Mouse (Mus musculus) intestine, embryonic 15.5 days (tissue): ENCODE measurements around the gene Dse. TPM values are rescaled to one million over a fixed set of nuclear protein-coding genes. Genes with fewer than 3 reads are reported as not detected.

Experiments
- ATAC-seq: fragments of 200-750 bp; cut with Nextera tagmentation; 2 replicates; pipeline ENCODE4 v1.8.0; 2017; ENCODE audit warnings: moderate TSS enrichment, moderate library complexity
- H3K27ac ChIP-seq: fragments of 300-500 bp; sonication (generic); 2 replicates; pipeline ENCODE4 v1.5.1; 2015; ENCODE audit warnings: mild to moderate bottlenecking, inconsistent platforms
- H3K27me3 ChIP-seq: fragments of 300-500 bp; sonication (generic); replicated peaks from 2 replicates; pipeline ENCODE4 v1.6.1; 2015; ENCODE audit warnings: inconsistent platforms
- H3K36me3 ChIP-seq: fragments of 300-500 bp; sonication (generic); 2 replicates; pipeline ENCODE4 v1.6.1; 2015; ENCODE audit warnings: inconsistent platforms
- H3K4me1 ChIP-seq: fragments of 300-500 bp; sonication (generic); replicated peaks from 2 replicates; pipeline ENCODE4 v1.6.1; 2015; ENCODE audit warnings: inconsistent platforms
- H3K4me2 ChIP-seq: fragments of 300-500 bp; sonication (generic); replicated peaks from 2 replicates; pipeline ENCODE4 v1.6.1; 2015; ENCODE audit warnings: mild to moderate bottlenecking, inconsistent platforms
- H3K4me3 ChIP-seq: fragments of 300-500 bp; sonication (generic); replicated peaks from 2 replicates; pipeline ENCODE4 v1.5.1; 2015; ENCODE audit warnings: inconsistent platforms
- H3K9ac ChIP-seq: fragments of 300-500 bp; sonication (generic); 2 replicates; pipeline ENCODE4 v1.6.1; 2015; ENCODE audit warnings: inconsistent platforms
- H3K9me3 ChIP-seq: fragments of 300-500 bp; sonication (generic); 2 replicates; pipeline ENCODE4 v1.6.1; 2016; ENCODE audit warnings: inconsistent platforms
- WGBS: fragments of 180-500 bp; shearing (Covaris S2); methylation state at CpG from one replicate; pipeline ENCODE4 v1.1.7; 2015; 5-methylcytosine and 5-hydroxymethylcytosine counted together
- polyA plus RNA-seq: library from polyadenylated mRNA; unstranded; fragments of >200 nt; fragmentation: Nextera tagmentation; extraction: Ambion mirVana; gene quantifications from 2 replicates; pipeline ENCODE4 v1.2.1, GENCODE M21; 2015

Dse gene
- polyA plus RNA-seq, 1 experiment from 2014 or later = 18.3 TPM

DNA sequence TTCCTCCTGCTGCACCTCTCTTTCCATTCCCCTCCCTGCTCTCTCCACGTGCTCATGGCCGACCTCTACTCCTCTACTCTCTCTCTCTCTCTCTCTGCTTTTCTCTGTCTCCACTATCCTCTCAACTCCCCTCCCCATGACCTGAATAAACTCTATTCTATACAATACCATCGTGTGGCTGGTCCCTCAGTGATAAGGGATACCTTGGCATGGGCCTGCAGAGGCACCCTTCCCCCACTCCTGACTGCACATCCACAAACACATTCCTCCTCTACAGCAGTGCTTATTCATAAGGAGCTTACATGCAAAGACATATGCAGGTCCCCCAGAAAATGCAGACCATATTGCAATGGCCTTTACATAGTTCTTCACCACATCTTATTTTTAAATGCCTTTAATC, 16.1 kb upstream of the Dse start:
- H3K9me3 ChIP-seq = no peaks in the 10 kb centered on the region
- no peak for ATAC-seq
- no peaks in the 10 kb centered on the region for H3K36me3 ChIP-seq
- H3K9ac ChIP-seq = no peak overlapping the region
- WGBS = 51% methylated on average over 3 of the region's 3 CpGs
- no peak overlapping the region for H3K27ac ChIP-seq
- no peak overlapping the region for H3K4me3 ChIP-seq
- no peaks in the 10 kb centered on the region for H3K27me3 ChIP-seq
- no peak overlapping the region for H3K4me2 ChIP-seq
- 0 out of 2 replicates have a peak, but pooled peaks cover 3% of the 10 kb centered on the region for H3K4me1 ChIP-seq

DNA sequence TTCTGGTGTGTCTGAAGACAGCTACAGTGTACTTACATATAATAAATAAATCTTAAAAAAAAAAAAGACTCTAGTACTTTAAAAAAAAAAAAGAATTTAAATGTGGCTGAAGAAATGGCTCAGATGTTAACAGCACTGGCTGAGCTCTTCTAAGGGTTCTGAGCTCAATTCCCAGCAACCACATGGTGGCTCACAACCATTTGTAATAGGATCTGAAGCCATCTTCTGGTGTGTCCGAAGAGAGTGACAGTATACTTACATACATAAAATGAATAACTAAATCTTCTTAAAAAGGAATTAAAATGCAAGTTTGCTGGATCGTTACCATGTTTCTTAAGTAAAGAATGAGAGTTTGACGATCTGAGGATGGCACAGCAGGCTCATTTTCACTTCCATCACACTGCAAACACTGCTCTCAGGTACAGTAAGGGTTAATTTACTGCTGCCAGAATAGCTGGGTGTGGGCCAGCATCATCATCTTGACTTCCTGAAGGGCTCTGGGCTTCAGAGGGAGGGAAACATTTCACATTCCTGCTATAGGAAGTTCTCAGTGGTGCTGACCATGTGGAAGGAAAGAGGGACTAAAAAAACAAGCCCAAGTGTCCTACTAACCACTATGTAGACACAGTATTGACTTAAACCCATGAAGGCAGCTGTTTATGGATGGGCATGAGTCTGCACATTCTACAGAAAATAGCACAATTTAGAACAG, 14.6 kb upstream of the Dse start:
- no peak overlapping the region for H3K27ac ChIP-seq
- no peaks in the 10 kb centered on the region for H3K9me3 ChIP-seq
- H3K4me1 ChIP-seq = 0 out of 2 replicates have a peak, but pooled peaks cover 3% of the 10 kb centered on the region
- no peak overlapping the region for H3K4me3 ChIP-seq
- no peaks in the 10 kb centered on the region for H3K27me3 ChIP-seq
- no peak overlapping the region for H3K4me2 ChIP-seq
- ATAC-seq = peak; percentile 15; the same call in 1 of the 2 replicates
- no peaks in the 10 kb centered on the region for H3K36me3 ChIP-seq
- 58% methylated on average over 3 of the region's 3 CpGs for WGBS
- H3K9ac ChIP-seq = no peak overlapping the region

DNA sequence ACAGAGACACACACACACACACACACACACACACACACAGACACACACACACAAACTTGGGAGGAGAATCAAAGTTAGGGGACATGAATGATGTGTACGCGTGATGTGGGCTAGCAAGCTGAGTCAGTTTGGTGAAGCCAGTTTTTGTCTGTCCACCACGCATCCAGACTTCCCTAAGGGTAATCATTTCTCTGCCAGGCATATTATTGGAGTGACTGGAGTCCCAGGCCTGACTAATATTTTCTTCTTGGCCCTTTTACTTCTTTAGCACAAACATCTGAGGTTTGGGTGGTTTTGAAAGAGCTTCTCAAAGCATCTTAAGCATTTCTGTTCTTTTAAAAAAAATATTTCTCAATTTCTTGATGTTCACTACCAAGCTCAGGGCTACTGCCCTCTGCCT, 10.7 kb upstream of the Dse start:
- no peak overlapping the region for H3K9ac ChIP-seq
- no peaks in the 10 kb centered on the region for H3K9me3 ChIP-seq
- ATAC-seq = no peak
- WGBS = 86% methylated on average over 3 of the region's 3 CpGs
- no peaks in the 10 kb centered on the region for H3K36me3 ChIP-seq
- no peak overlapping the region for H3K27ac ChIP-seq
- no peak overlapping the region for H3K4me3 ChIP-seq
- 0 out of 2 replicates have a peak, but pooled peaks cover 3% of the 10 kb centered on the region for H3K4me1 ChIP-seq
- H3K4me2 ChIP-seq = no peak overlapping the region
- no peaks in the 10 kb centered on the region for H3K27me3 ChIP-seq

DNA sequence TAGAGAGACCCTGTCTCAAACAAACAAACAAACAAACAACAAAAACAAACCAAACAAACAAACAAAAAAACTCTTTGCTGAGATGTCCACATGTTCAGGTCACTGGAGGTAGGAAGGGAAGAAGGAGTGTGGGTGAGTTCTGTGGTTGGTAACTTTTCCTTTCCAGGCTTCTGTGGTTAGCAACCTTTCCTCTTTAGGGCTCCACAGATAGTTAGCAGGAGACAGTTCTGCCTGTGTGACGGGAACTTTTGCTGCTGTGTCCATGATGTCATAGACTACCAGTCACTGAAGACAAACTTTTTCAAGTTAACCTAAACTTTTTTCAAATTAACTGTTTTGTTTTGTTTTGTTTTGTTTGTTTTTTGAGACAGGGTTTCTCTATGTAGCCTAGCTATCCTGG, 8.2 kb upstream of the Dse start:
- Histone ChIP-seq H3K4me3 (no peak overlapping the region), H3K27ac (no peak overlapping the region), H3K4me2 (no peak overlapping the region), H3K4me1 (no peaks in the 10 kb centered on the region), H3K36me3 (no peaks in the 10 kb centered on the region), H3K27me3 (no peaks in the 10 kb centered on the region), H3K9ac (no peak overlapping the region), H3K9me3 (no peaks in the 10 kb centered on the region)
- no peak for ATAC-seq
- 74% methylated on average over 1 of the region's 1 CpGs for WGBS

DNA sequence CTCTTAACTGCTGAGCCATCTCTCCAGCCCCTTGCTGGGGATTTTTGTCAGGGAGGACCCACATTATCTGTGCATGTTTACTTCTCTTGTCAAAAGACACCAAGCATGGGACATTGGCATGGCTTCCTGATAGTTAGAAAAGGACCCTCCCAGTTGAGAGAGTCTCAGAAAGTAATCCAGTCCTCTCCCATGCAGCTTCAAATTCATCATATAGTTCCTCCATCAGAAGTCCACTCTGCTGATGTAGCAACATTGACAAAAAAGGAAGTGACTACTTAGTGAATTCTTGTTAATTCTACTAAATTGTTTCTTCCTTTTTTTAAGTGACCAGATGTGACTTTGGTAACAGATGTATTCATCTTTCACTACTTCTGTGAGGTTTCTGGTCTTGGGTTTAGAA, 2.4 kb upstream of the Dse start:
- no peak overlapping the region for H3K4me2 ChIP-seq
- H3K9ac ChIP-seq = no peak overlapping the region
- H3K27me3 ChIP-seq = no peaks in the 10 kb centered on the region
- no peak overlapping the region for H3K4me3 ChIP-seq
- H3K36me3 ChIP-seq = no peaks in the 10 kb centered on the region
- peaks cover 3% of the 10 kb centered on the region; the same call in 1 of the 2 replicates for H3K4me1 ChIP-seq
- no peaks in the 10 kb centered on the region for H3K9me3 ChIP-seq
- no peak for ATAC-seq
- no peak overlapping the region for H3K27ac ChIP-seq

DNA sequence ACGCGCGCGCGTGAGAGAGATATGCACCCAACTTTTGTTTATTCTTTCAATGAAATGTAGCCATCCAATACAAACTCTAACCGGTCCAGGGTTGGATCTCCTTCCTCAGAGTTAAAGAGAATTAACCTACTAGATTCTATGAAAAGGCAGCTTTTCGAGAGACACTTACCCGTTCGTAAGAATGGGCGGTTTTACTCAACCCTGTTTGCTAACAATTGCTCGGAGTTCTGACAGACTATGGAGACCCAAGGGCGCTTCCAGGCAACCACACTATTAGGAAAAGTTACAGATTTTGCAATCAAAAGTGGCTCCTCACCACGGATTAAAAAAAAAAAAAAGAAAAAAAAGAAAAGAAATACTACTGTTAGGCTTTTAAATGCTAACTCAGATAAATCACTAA, 516 bp upstream of the Dse start:
- Histone ChIP-seq H3K9me3 (no peaks in the 10 kb centered on the region), H3K4me3 (peak overlapping the region; percentile 78), H3K27me3 (no peaks in the 10 kb centered on the region), H3K27ac (peak overlapping the region; percentile 93; the same call in 1 of the 2 replicates), H3K36me3 (no peaks in the 10 kb centered on the region), H3K4me1 (peaks cover 3% of the 10 kb centered on the region; the same call in 1 of the 2 replicates), H3K4me2 (peak overlapping the region; percentile 88), H3K9ac (peak overlapping the region; percentile 78; the same call in 1 of the 2 replicates)
- ATAC-seq = no peak
- 14% methylated on average over 13 of the region's 13 CpGs for WGBS

DNA sequence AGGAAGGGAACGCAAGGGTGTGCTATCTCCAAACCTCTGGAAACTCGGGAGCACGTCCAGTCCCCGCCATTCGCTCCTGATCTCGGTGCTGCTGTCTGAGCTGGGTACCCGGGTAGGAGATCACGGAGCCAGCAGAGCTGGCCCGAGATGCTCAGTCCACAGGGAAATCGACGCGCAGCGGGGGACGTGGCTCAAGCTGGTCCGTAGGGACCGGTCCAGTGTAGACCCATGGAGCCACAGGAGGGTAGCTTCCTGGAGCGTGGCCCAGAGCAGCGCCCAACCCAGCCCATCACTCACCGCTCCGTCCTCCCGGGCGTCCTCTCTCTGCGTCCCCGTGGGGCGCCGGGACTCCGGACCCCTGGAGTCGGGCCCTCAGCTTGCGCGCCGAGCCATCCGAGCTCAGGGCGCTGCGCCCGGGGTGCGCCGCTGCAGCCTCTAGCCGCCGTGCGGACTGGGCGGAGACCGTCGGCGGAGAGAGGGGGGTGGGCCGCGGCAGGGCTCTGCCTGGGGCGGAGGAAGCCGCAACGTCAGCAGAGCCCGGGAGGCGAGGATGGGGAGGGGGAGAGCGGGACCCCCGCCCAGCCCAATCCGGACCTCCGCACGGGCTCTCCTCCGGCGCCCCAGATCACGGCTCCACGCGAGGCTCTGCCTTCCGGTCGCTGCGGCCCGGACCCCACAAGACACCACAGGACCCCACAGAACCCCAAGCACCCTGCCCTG, 572 bp downstream of the Dse start:
- Histone ChIP-seq H3K9me3 (no peaks in the 10 kb centered on the region), H3K4me3 (peak overlapping the region; percentile 78), H3K9ac (peak overlapping the region; percentile 78), H3K36me3 (no peaks in the 10 kb centered on the region), H3K4me2 (peak overlapping the region; percentile 88), H3K4me1 (peaks cover 6% of the 10 kb centered on the region; the same call in 1 of the 2 replicates), H3K27me3 (no peaks in the 10 kb centered on the region), H3K27ac (peak overlapping the region; percentile 93)
- WGBS = under 1% methylated on average over 52 of the region's 65 CpGs
- peak; percentile 97 for ATAC-seq

DNA sequence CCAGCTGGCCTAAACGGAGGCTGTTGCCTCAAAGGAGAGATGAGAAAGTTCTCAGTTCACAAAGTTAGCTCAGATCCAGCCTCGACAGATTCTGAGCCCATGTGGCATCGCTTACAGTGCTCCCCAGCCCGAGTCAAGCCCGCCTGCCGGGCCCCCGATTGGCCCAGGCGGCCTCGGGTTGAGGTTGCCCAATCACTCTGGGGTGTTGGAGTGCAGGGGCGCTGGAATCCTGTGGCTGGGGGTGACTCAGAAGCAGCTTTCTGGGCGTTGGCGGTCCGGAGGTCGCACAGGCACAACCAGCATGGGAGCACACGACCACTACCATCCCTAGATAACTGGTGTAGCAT, 1.1 kb downstream of the Dse start:
- no peak; the same call in 1 of the 2 replicates for ATAC-seq
- Histone ChIP-seq H3K4me3 (peak overlapping the region; percentile 78), H3K27me3 (no peaks in the 10 kb centered on the region), H3K4me2 (peak overlapping the region; percentile 88), H3K9ac (peak overlapping the region; percentile 78), H3K4me1 (peaks cover 6% of the 10 kb centered on the region; the same call in 1 of the 2 replicates), H3K27ac (peak overlapping the region; percentile 93), H3K9me3 (no peaks in the 10 kb centered on the region), H3K36me3 (no peaks in the 10 kb centered on the region)
- 2% methylated on average over 15 of the region's 15 CpGs for WGBS

DNA sequence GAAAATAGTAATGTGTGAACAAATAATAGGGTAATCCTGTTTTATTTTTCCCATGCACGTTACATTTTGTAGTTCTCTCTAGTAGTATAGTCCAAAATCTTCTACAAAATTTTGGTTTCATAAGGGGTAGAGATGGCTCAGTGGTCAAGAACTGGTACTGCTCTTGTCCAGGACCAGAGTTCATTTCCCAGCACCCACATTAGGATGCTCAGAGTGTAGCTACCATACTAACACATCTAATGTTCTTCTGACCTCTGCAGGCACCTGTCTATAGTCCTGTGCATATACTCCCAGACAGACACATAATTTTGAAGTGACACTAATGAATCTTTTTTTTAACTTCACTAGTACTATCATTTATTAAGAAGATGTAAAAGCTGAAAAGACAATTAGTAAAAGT, 1.7 kb downstream of the Dse start:
- no peak overlapping the region for H3K9ac ChIP-seq
- H3K4me3 ChIP-seq = no peak overlapping the region
- 0 out of 2 replicates have a peak overlapping the region, but pooled peaks have one; percentile 88 for H3K4me2 ChIP-seq
- H3K27ac ChIP-seq = no peak overlapping the region
- H3K36me3 ChIP-seq = no peaks in the 10 kb centered on the region
- WGBS = 94% methylated on average over 1 of the region's 1 CpGs
- H3K27me3 ChIP-seq = no peaks in the 10 kb centered on the region
- no peak for ATAC-seq
- peaks cover 6% of the 10 kb centered on the region; the same call in 1 of the 2 replicates for H3K4me1 ChIP-seq
- H3K9me3 ChIP-seq = no peaks in the 10 kb centered on the region

DNA sequence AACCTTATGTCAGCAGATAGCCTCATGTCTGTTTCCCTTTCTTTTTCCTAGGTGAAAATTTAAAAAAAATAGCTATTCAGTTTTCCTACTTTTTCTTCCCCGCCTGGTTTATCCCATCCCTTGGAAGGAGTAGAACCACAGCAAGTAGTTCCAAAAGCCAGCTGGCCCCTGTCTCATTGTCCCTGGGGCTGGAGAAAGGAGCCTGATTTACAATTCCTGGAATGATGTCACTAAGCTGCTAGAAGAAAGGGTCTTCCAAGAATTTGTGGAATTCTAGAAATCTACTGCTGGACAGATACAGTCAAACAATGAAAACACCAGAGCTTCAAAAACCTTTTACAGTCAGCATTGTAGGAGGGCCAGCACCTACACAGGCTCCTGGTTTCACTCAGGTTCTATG, 6.8 kb downstream of the Dse start:
- no peak overlapping the region for H3K27ac ChIP-seq
- H3K4me1 ChIP-seq = peaks cover 8% of the 10 kb centered on the region
- WGBS = 70% methylated on average over 1 of the region's 1 CpGs
- H3K9me3 ChIP-seq = no peaks in the 10 kb centered on the region
- no peak for ATAC-seq
- H3K27me3 ChIP-seq = no peaks in the 10 kb centered on the region
- H3K9ac ChIP-seq = no peak overlapping the region
- H3K36me3 ChIP-seq = no peaks in the 10 kb centered on the region
- H3K4me3 ChIP-seq = no peak overlapping the region
- no peak overlapping the region for H3K4me2 ChIP-seq

DNA sequence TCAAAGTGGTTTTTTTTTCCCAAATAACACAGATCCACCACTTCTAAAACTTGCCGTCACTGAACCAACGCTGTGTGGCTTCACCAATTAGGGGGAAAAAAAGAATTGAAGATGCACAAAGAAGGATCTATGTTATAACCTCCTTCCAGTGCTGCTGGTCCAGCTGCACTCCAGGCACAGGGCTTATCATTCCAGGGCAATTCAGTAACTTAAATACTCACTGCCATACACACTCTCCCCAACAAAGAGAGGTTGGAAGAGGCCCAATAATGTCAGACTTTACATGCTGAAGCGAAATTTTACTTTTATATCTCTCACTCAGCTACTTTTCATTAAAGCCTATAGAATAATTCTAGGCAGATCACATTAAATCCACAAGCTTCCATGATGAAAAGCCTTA, 8.9 kb downstream of the Dse start:
- Histone ChIP-seq H3K4me2 (no peak overlapping the region), H3K9ac (no peak overlapping the region), H3K9me3 (no peaks in the 10 kb centered on the region), H3K36me3 (no peaks in the 10 kb centered on the region), H3K27ac (peak overlapping the region; percentile 45), H3K4me3 (no peak overlapping the region), H3K27me3 (no peaks in the 10 kb centered on the region), H3K4me1 (peaks cover 8% of the 10 kb centered on the region)
- 53% methylated on average over 3 of the region's 3 CpGs for WGBS
- no peak for ATAC-seq

DNA sequence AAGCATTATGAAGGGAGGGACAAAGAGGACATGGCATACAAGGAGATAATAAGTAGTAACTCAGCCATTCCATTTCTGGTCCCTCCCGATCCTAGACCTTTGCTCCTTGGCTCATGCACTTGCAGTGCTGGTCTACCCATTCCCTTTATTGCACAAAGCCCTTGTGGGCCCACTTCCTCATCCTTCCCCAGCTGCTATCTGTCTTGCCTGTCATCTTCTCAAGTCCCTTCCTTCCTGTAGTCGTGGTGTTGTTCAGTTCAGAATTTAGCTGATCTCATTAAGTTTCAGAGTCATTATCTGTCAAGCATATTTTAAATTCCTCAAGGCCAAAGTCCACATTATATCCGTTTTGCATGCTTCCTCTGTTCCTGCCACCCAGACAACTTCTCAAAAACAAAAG, 9.5 kb downstream of the Dse start:
- H3K4me2 ChIP-seq = no peak overlapping the region
- H3K27me3 ChIP-seq = no peaks in the 10 kb centered on the region
- peak overlapping the region; percentile 45; the same call in 1 of the 2 replicates for H3K27ac ChIP-seq
- H3K9ac ChIP-seq = no peak overlapping the region
- no peaks in the 10 kb centered on the region for H3K9me3 ChIP-seq
- WGBS = 12% methylated on average over 3 of the region's 3 CpGs
- peak; percentile 86 for ATAC-seq
- no peak overlapping the region for H3K4me3 ChIP-seq
- H3K36me3 ChIP-seq = no peaks in the 10 kb centered on the region
- peaks cover 8% of the 10 kb centered on the region for H3K4me1 ChIP-seq
